Mouse (Mus musculus) T-cell, adult 2 months (primary cell): ENCODE results near the gene Acsf2.
"Not testable (repeated sequence)": the region's sequence is repeated elsewhere in the genome, so short reads cannot be mapped to it uniquely, and the experiment has no call there.

ENCODE experiments used
- DNase-seq: peaks from one replicate; pipeline ENCODE4 v3.0.0; 2022; ENCODE audit warnings: low spot score

Acsf2 gene

DNA sequence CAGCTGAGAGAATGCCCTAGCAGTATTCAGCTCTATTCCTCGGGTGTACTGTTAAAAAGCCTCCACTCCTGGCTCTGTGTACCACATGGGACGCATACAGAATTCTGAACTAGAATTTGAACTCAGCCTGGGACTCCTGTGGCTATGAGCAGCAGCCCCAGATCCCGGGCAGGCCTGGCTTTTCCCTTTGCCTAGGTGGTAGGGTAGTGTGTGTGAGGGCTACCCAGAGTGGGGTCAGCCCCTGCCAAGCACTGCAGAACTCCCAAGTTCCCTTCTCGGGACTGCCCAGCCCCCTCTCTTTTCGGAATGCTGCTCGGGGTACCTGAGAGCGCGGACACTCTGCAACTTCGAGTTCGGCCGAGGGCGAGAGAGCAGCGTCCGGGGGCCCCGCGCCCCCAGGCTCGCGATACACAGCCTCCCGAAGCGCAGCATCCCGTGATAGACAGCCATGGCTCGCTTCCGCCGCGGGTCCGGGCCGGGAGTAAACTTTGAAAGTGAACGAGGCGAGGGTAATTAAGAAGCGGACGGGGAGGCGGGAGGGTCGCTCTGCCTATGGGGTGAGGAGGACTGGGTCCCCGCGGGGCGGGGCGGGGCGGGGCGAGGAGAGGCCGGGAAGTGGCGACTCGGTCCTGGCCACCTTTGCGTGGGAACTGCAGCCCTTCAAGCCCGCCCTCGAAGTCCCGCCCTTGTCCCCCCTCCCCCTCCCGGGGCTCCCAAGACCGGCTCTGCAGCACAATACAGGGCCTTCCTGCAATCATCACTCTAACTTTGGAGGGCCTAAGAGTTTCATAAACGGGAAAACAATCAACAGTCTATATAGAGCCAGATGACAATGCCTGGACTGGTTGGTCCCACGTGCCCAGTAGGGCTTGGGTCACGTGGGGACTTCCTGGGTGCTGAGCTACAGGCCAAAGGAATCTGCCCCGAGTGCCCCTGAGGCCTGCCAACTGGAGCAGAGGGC, at the start of gene Acsf2:
Gene Acsf2, minus strand, starts transcription at position 551 of the 961 bp plus-strand sequence.
- peak; percentile 61 for DNase-seq

- not testable (repeated sequence) for DNase-seq
These were observed 49.6 kb upstream of the Acsf2 start for GRCm38 (mm10) chr11:94651241-94651640.

GRCm38 (mm10) chr11:94646457-94646856, 44.8 kb upstream of the Acsf2 start:
- no peak for DNase-seq

GRCm38 (mm10) chr11:94644461-94645219, 43.0 kb upstream of the Acsf2 start:
- no peak for DNase-seq

GRCm38 (mm10) chr11:94634431-94634830, 32.8 kb upstream of the Acsf2 start:
- no peak for DNase-seq

DNA sequence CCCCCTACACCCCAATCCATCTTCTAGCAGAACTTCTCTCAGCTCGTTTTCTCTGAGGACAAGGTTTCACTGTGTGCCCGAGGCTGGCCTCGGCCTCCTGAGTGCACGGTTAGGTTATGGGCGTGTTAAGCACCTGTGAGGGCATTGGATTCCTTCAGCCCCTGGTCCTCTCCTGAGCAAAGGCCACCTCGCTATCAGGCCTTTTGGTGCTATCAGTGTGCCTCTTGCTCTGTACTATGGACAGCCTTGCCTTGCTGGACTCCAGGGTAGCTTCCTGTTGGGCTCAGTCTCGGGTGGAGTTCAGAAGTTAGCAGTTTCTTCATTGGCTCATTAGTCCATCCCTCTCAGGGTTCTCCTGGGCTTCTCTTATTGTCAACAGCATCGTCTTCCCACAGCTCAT, 31.3 kb upstream of the Acsf2 start:
- no peak for DNase-seq

- no peak for DNase-seq
These were observed 30.3 kb upstream of the Acsf2 start for GRCm38 (mm10) chr11:94631969-94632368.

- no peak for DNase-seq
These were observed 28.7 kb upstream of the Acsf2 start for GRCm38 (mm10) chr11:94630199-94631011.

DNA sequence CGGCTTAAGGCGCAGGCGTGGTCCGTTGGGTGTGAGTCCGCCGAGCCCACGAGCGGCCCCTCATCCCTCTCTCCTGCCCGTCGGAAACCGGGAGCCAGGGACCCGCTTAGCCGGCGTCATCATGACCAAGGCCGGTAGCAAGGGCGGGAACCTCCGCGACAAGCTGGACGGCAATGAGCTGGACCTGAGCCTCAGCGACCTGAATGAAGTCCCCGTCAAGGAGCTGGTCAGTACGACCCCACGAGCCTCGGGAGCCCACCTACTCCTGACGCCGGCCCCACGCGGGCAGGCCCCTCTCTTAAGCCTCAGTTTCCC, 28.2 kb upstream of the Acsf2 start:
- DNase-seq: no peak

- peak; percentile 94 for DNase-seq
These were observed 27.7 kb upstream of the Acsf2 start, which contains the start of gene Lrrc59 for GRCm38 (mm10) chr11:94629199-94629883. Gene Lrrc59, plus strand, starts transcription at chr11:94629767.

- DNase-seq: no peak
These were observed 20.5 kb upstream of the Acsf2 start for GRCm38 (mm10) chr11:94622162-94622561.

DNA sequence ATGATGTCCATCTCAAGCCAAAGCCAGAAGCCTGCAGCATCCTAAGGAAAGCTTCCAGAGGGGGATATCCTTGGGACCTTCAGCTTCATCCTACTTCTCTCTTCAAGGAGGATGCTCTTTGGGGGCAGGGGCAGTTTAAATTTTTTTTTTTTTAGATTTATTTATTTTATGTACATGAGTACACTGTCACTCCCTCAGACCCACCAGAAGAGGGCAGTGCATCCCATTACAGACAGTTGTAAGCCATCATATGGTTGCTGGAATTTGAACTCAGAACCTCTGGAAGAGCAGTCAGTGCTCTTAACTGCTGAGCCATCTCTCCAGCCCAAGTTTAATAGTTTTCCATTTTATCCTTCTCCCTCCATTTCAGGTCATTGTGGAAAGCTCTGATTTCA, 19.8 kb upstream of the Acsf2 start:
- peak; percentile 16 for DNase-seq

DNA sequence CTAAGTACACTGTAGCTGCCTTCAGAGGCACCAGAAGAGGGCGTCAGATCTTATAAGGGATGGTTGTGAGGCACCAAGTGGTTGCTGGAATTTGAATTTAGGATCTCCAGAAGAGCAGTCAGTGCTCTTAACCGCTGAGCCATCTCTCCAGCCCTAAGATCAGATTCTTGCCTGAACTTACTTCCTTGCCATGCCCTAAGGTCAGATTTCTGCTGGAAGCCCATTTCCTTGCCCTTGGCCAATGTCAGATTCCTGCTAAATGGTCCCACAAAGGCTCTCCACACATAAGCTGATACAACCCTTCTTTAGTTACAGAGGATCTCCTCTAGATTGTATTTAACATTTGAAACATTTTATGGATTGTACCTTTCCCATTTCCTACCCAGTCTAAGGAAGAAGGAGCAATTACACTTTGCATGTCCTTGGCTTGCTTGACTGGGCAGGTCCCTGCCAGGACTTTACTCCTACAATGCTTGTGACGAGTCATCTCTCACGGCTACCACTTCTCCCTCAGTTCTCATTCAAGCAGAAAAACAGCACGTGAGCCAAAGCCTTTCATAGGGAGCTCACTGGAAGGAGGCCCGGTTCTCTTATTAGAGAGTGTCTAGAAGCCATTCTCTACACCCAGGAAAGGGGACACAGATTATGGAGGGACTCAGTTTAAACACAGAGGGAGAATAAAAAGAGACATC, 19.2 kb upstream of the Acsf2 start:
- DNase-seq: no peak

DNA sequence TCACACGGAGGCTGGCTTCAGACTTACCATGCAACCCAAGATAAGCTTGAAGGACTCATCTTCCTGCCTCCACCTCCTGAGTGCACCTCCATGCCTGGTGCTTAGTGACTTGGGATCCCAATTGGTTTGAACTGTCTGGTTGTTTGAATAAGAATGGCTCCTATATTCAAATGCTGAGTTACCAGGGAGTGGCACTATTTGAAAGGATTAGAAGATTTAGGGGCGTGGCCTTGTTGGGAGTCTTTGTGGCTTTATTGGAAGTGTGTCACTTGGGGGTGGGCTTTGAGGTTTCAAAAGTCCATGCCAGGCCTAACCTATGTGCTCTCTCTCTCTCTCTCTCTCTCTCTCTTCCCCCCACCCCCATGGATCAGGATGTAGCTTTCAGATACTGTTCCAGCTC, 16.0 kb upstream of the Acsf2 start:
- no peak for DNase-seq

GRCm38 (mm10) chr11:94615494-94615893, 13.8 kb upstream of the Acsf2 start:
- DNase-seq: no peak

GRCm38 (mm10) chr11:94614603-94615002, 12.9 kb upstream of the Acsf2 start:
- DNase-seq: no peak

GRCm38 (mm10) chr11:94610744-94611740, 9.4 kb upstream of the Acsf2 start:
- no peak for DNase-seq

GRCm38 (mm10) chr11:94602356-94602955, 785 bp upstream of the Acsf2 start:
- DNase-seq: no peak

- DNase-seq: no peak
These were observed 1.2 kb downstream of the Acsf2 start for GRCm38 (mm10) chr11:94600447-94600846.
